Mouse (Mus musculus) MN1 (cell line): ENCODE measurements around the gene ccdc198.
A peak's percentile ranks its signal among the peaks of the same experiment; 100 is the strongest.

Experiments
- DNase-seq: peaks from one replicate; pipeline ENCODE4 v3.0.0-alpha.2; 2016; ENCODE audit warnings: low spot score

The ccdc198 gene

DNA sequence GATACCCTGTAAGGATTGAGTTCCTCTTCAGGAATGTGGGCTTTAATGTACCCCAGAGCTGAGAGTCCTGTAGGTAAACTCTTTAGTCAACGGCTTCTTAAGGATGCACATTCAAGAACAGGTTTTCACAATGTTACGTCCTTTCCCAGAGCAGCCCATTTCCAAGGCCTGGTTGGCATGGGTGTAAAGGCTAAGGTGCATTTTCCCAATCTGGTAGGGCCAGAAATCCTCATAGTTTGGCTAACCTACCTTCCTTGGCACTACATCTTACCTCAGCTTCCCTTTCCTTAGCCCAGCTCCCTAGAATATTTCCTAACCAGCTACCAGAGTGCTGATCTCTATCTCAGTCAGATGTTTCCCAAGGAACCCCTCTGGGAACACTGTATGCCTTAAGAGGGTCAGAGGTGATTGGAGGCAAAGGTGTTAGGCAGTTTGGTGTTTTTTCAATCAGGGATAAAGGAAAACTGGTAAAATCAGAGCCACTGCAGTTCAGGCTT is 48.2 kb downstream of the ccdc198 start:
- no peak for DNase-seq

- no peak for DNase-seq
Measured at GRCm38 (mm10) chr14:49186270-49186669, 59.0 kb downstream of the ccdc198 start.

DNA sequence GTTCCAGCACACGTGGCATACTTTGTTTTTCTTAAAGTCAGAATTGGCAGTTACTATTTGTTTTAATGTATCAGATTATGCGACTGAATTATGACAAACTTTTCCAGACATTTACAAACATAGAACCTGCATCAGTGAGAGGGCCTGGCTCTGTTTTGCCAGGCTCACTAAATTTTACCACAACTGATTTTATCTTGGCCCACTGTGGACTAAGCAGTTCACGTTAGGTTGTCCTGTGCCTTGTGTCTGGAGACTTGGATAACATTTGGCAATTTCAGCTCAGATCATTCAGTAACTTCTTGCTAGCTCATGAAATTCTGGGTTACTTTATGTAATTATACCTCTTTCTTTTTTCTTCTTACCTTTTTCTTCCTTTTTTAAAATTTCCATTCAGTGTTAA is 65.5 kb downstream of the ccdc198 start:
- DNase-seq = no peak

- DNase-seq = peak; percentile 19
Measured at GRCm38 (mm10) chr14:49173290-49174135, 71.8 kb downstream of the ccdc198 start.

DNA sequence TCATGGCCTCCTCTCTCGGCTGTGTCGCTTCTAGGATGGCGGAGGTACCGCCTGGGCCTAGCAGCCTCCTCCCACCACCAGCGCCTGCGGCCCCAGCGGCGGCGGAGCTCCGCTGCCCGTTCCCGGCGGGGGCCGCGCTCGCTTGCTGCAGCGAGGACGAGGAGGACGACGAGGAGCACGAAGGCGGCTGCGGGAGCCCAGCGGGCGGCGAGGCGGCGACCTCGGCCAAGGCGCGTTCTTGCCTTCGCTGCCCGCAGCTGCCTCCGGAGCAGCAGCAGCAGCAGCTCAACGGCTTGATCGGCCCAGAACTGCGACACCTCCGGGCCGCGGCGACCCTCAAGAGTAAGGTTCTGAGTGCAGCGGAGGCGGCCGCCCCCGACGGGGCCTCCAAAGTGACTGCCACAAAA is 72.7 kb downstream of the ccdc198 start:
- peak; percentile 59 for DNase-seq

- DNase-seq = peak; percentile 95
Measured at GRCm38 (mm10) chr14:49171867-49172581, 73.2 kb downstream of the ccdc198 start, which contains the start of gene Naa30. Gene Naa30, plus strand, starts transcription at chr14:49172226.

- peak; percentile 13 for DNase-seq
Measured at GRCm38 (mm10) chr14:49171286-49171685, 74.0 kb downstream of the ccdc198 start.
